Mouse (Mus musculus): ENCODE measurements around the gene Rsc1a1. TPM values are rescaled to one million over a fixed set of nuclear protein-coding genes. Genes with fewer than 3 reads are reported as not detected.
A peak's percentile ranks its signal among the peaks of the same experiment; 100 is the strongest.

Rsc1a1 gene
- 1.0 TPM in 1 of 2 replicates, not detected in the other for polyA plus RNA-seq (2015; fragmentation: Nextera tagmentation; extraction: Ambion mirVana)

- no peak within 1 kb of the TSS for H3K9ac ChIP-seq
- 91% methylated on average over 6 of the region's 6 CpGs for WGBS
- no peak for ATAC-seq (ENCODE audit: insufficient read depth, low FRiP score, low read depth)
- H3K27ac ChIP-seq: no peak within 1 kb of the TSS
- no peaks in the 10 kb centered on the region for H3K27me3 ChIP-seq (replicated peaks)
- no peak within 1 kb of the TSS for H3K4me2 ChIP-seq
- H3K4me1 ChIP-seq: peaks cover 5% of the 10 kb centered on the region; the same call in 1 of the 2 replicates
- no peaks in the 10 kb centered on the region for H3K9me3 ChIP-seq
- H3K4me3 ChIP-seq (replicated peaks): no peak within 1 kb of the TSS
- H3K36me3 ChIP-seq: peaks cover 27% of the 10 kb centered on the region
Observed at GRCm38 (mm10) chr4:141685499-141685898, at the start of gene Rsc1a1. Gene Rsc1a1, minus strand, starts transcription at chr4:141685599.

- no peaks in the 10 kb centered on the region for H3K27me3 ChIP-seq (replicated peaks)
- WGBS: 26% methylated on average over 9 of the region's 9 CpGs
- H3K9ac ChIP-seq: no peak overlapping the region
- ATAC-seq (ENCODE audit: insufficient read depth, low FRiP score, low read depth): no peak
- peak overlapping the region; percentile 31; the same call in 1 of the 2 replicates for H3K4me3 ChIP-seq (replicated peaks)
- H3K9me3 ChIP-seq: no peaks in the 10 kb centered on the region
- no peaks in the 10 kb centered on the region for H3K36me3 ChIP-seq
- peak overlapping the region; percentile 57 for H3K4me2 ChIP-seq
- H3K27ac ChIP-seq: peak overlapping the region; percentile 84
- H3K4me1 ChIP-seq: peaks cover 13% of the 10 kb centered on the region
Observed at GRCm38 (mm10) chr4:141735206-141735560, 49.8 kb upstream of the Rsc1a1 start.

GRCm38 (mm10) chr4:141734446-141735205 lies 49.2 kb upstream of the Rsc1a1 start:
- peak; percentile 92 for ATAC-seq (ENCODE audit: insufficient read depth, low FRiP score, low read depth)
- WGBS: 4% methylated on average over 24 of the region's 24 CpGs
- peaks cover 13% of the 10 kb centered on the region for H3K4me1 ChIP-seq
- H3K27me3 ChIP-seq (replicated peaks): no peaks in the 10 kb centered on the region
- no peaks in the 10 kb centered on the region for H3K9me3 ChIP-seq
- peak overlapping the region; percentile 84 for H3K27ac ChIP-seq
- H3K4me2 ChIP-seq: peak overlapping the region; percentile 57
- H3K36me3 ChIP-seq: no peaks in the 10 kb centered on the region
- peak overlapping the region; percentile 31 for H3K4me3 ChIP-seq (replicated peaks)
- H3K9ac ChIP-seq: no peak overlapping the region

- H3K27ac ChIP-seq: no peak overlapping the region
- peak; percentile 26; the same call in 1 of the 2 replicates for ATAC-seq (ENCODE audit: insufficient read depth, low FRiP score, low read depth)
- WGBS: 55% methylated on average over 5 of the region's 5 CpGs
- H3K9ac ChIP-seq: no peak overlapping the region
- H3K4me3 ChIP-seq (replicated peaks): no peak overlapping the region
- no peaks in the 10 kb centered on the region for H3K36me3 ChIP-seq
- H3K4me2 ChIP-seq: no peak overlapping the region
- H3K27me3 ChIP-seq (replicated peaks): no peaks in the 10 kb centered on the region
- H3K4me1 ChIP-seq: peaks cover 13% of the 10 kb centered on the region
- no peaks in the 10 kb centered on the region for H3K9me3 ChIP-seq
Observed at GRCm38 (mm10) chr4:141731766-141732165, 46.4 kb upstream of the Rsc1a1 start.

GRCm38 (mm10) chr4:141730401-141730800 lies 45.0 kb upstream of the Rsc1a1 start:
- H3K4me2 ChIP-seq: no peak overlapping the region
- WGBS: 84% methylated on average over 13 of the region's 13 CpGs
- H3K4me1 ChIP-seq: peaks cover 13% of the 10 kb centered on the region
- no peaks in the 10 kb centered on the region for H3K27me3 ChIP-seq (replicated peaks)
- no peaks in the 10 kb centered on the region for H3K9me3 ChIP-seq
- H3K4me3 ChIP-seq (replicated peaks): no peak overlapping the region
- no peaks in the 10 kb centered on the region for H3K36me3 ChIP-seq
- H3K27ac ChIP-seq: no peak overlapping the region
- no peak for ATAC-seq (ENCODE audit: insufficient read depth, low FRiP score, low read depth)
- no peak overlapping the region for H3K9ac ChIP-seq

GRCm38 (mm10) chr4:141729266-141729665 lies 43.9 kb upstream of the Rsc1a1 start:
- Histone ChIP-seq H3K4me3 (replicated peaks) (no peak overlapping the region), H3K27me3 (replicated peaks) (no peaks in the 10 kb centered on the region), H3K4me2 (no peak overlapping the region), H3K9me3 (no peaks in the 10 kb centered on the region), H3K4me1 (0 out of 2 replicates have a peak, but pooled peaks cover 10% of the 10 kb centered on the region), H3K27ac (peak overlapping the region; percentile 35; the same call in 1 of the 2 replicates), H3K36me3 (no peaks in the 10 kb centered on the region), H3K9ac (no peak overlapping the region)
- no peak for ATAC-seq (ENCODE audit: insufficient read depth, low FRiP score, low read depth)
- 64% methylated on average over 3 of the region's 3 CpGs for WGBS

GRCm38 (mm10) chr4:141725738-141726137 lies 40.3 kb upstream of the Rsc1a1 start:
- Histone ChIP-seq H3K9me3 (no peaks in the 10 kb centered on the region), H3K27ac (peak overlapping the region; percentile 57; the same call in 1 of the 2 replicates), H3K4me1 (peaks cover 24% of the 10 kb centered on the region), H3K9ac (no peak overlapping the region), H3K4me2 (no peak overlapping the region), H3K4me3 (replicated peaks) (no peak overlapping the region), H3K36me3 (no peaks in the 10 kb centered on the region), H3K27me3 (replicated peaks) (no peaks in the 10 kb centered on the region)
- ATAC-seq (ENCODE audit: insufficient read depth, low FRiP score, low read depth): 0 out of 2 replicates have a peak, but pooled peaks have one; percentile 15
- 51% methylated on average over 3 of the region's 3 CpGs for WGBS

- no peak for ATAC-seq (ENCODE audit: insufficient read depth, low FRiP score, low read depth)
- no peak overlapping the region for H3K4me2 ChIP-seq
- H3K27me3 ChIP-seq (replicated peaks): no peaks in the 10 kb centered on the region
- H3K36me3 ChIP-seq: 0 out of 2 replicates have a peak, but pooled peaks cover under 1% of the 10 kb centered on the region
- 61% methylated on average over 5 of the region's 5 CpGs for WGBS
- no peaks in the 10 kb centered on the region for H3K9me3 ChIP-seq
- H3K27ac ChIP-seq: no peak overlapping the region
- no peak overlapping the region for H3K9ac ChIP-seq
- peaks cover 27% of the 10 kb centered on the region for H3K4me1 ChIP-seq
- no peak overlapping the region for H3K4me3 ChIP-seq (replicated peaks)
Observed at GRCm38 (mm10) chr4:141725277-141725676, 39.9 kb upstream of the Rsc1a1 start.

- peaks cover 30% of the 10 kb centered on the region for H3K4me1 ChIP-seq
- H3K36me3 ChIP-seq: 0 out of 2 replicates have a peak, but pooled peaks cover 6% of the 10 kb centered on the region
- ATAC-seq (ENCODE audit: insufficient read depth, low FRiP score, low read depth): no peak
- no peak overlapping the region; the same call in 1 of the 2 replicates for H3K4me2 ChIP-seq
- no peak overlapping the region for H3K9ac ChIP-seq
- H3K9me3 ChIP-seq: no peaks in the 10 kb centered on the region
- WGBS: 66% methylated on average over 11 of the region's 11 CpGs
- no peak overlapping the region for H3K4me3 ChIP-seq (replicated peaks)
- no peaks in the 10 kb centered on the region for H3K27me3 ChIP-seq (replicated peaks)
- H3K27ac ChIP-seq: no peak overlapping the region; the same call in 1 of the 2 replicates
Observed at GRCm38 (mm10) chr4:141724594-141724993, 39.2 kb upstream of the Rsc1a1 start.

- H3K4me3 ChIP-seq (replicated peaks): peak overlapping the region; percentile 82
- 7% methylated on average over 13 of the region's 13 CpGs for WGBS
- peak overlapping the region; percentile 67 for H3K27ac ChIP-seq
- H3K27me3 ChIP-seq (replicated peaks): no peaks in the 10 kb centered on the region
- peak overlapping the region; percentile 25; the same call in 1 of the 2 replicates for H3K9ac ChIP-seq
- peaks cover 33% of the 10 kb centered on the region for H3K4me1 ChIP-seq
- H3K4me2 ChIP-seq: peak overlapping the region; percentile 69
- no peaks in the 10 kb centered on the region for H3K9me3 ChIP-seq
- 0 out of 2 replicates have a peak, but pooled peaks have one; percentile 25 for ATAC-seq (ENCODE audit: insufficient read depth, low FRiP score, low read depth)
- H3K36me3 ChIP-seq: 0 out of 2 replicates have a peak, but pooled peaks cover 6% of the 10 kb centered on the region
Observed at GRCm38 (mm10) chr4:141723673-141724068, 38.3 kb upstream of the Rsc1a1 start.

GRCm38 (mm10) chr4:141722731-141723672 lies 37.6 kb upstream of the Rsc1a1 start, which contains the start of gene Ddi2:
Gene Ddi2, minus strand, starts transcription at chr4:141723419.
- Histone ChIP-seq H3K27me3 (replicated peaks) (no peaks in the 10 kb centered on the region), H3K36me3 (0 out of 2 replicates have a peak, but pooled peaks cover 6% of the 10 kb centered on the region), H3K4me2 (peak within 1 kb of the TSS; percentile 69), H3K27ac (peak within 1 kb of the TSS; percentile 98), H3K4me3 (replicated peaks) (peak within 1 kb of the TSS; percentile 82), H3K4me1 (peaks cover 33% of the 10 kb centered on the region), H3K9ac (peak within 1 kb of the TSS; percentile 77), H3K9me3 (no peaks in the 10 kb centered on the region)
- peak; percentile 80 for ATAC-seq (ENCODE audit: insufficient read depth, low FRiP score, low read depth)
- under 1% methylated on average over 77 of the region's 105 CpGs for WGBS

All from stomach, embryonic 15.5 days (tissue).